Mouse (Mus musculus) megakaryocyte, adult 5-6 weeks (primary cell): ENCODE measurements around the gene Cyp1a2. TPM values are rescaled to one million over a fixed set of nuclear protein-coding genes. Genes with fewer than 3 reads are reported as not detected.

ENCODE experiments used
- ATAC-seq: 2 replicates; pipeline ENCODE4 v1.8.0; 2016; ENCODE audit warnings: mild to moderate bottlenecking, inconsistent platforms; ENCODE audit not compliant: poor library complexity, severe bottlenecking
- total RNA-seq, 2 experiments: library from RNA; stranded (forward) in 1 of 2; stranded (reverse) in 1 of 2; fragments of 153-499, 151-499 nt in 1 of 2; fragments of 221-1000, 200-1000 nt in 1 of 2; gene quantifications; 2 replicates each; pipeline versions ENCODE4 v1.2.3 to v1.2.4; 2015 to 2017

The Cyp1a2 gene
- total RNA-seq, 2 experiments from 2014 or later = not detected

DNA sequence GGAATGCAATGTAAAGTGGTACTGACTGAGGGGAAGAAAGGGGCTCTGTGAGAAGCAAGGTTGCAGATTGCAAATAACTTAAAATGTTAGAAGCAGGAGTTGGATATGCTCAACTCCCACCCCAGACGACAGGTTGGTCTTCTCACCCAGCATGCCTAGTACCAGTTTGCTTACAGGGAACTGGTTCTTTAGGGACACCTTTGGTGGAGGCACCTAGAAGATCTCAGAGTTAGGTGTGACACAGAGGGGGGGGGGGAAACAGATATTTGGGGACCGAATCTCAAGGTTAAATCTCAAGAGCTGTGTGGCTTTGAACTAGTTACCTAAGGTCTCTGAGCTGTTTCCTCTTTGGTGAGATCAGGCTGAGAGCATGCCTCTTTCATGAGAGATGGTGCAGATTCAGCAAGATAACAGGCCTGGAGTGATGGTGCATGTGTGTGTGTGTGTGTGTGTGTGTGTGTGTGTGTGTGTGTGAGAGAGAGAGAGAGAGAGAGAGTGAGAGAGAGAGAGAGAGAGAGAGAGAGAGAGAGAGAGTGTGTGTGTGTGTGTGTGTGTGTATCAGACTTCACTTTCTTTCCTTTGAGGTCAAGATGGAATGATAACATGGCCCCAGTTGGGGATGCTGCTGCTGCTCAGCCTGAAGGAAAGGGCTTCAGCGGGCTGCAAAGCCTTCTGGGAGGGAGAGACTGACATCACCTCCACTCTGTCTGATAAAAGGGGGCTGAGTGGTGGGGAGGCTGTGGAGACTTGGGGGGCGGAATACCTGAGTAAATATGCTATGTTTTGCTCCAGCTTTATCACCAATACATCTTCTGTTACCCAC is 36.0 kb downstream of the Cyp1a2 start:
- ATAC-seq = no peak

GRCm38 (mm10) chr9:57646551-57647103 is 36.9 kb downstream of the Cyp1a2 start:
- peak; percentile 68 for ATAC-seq

DNA sequence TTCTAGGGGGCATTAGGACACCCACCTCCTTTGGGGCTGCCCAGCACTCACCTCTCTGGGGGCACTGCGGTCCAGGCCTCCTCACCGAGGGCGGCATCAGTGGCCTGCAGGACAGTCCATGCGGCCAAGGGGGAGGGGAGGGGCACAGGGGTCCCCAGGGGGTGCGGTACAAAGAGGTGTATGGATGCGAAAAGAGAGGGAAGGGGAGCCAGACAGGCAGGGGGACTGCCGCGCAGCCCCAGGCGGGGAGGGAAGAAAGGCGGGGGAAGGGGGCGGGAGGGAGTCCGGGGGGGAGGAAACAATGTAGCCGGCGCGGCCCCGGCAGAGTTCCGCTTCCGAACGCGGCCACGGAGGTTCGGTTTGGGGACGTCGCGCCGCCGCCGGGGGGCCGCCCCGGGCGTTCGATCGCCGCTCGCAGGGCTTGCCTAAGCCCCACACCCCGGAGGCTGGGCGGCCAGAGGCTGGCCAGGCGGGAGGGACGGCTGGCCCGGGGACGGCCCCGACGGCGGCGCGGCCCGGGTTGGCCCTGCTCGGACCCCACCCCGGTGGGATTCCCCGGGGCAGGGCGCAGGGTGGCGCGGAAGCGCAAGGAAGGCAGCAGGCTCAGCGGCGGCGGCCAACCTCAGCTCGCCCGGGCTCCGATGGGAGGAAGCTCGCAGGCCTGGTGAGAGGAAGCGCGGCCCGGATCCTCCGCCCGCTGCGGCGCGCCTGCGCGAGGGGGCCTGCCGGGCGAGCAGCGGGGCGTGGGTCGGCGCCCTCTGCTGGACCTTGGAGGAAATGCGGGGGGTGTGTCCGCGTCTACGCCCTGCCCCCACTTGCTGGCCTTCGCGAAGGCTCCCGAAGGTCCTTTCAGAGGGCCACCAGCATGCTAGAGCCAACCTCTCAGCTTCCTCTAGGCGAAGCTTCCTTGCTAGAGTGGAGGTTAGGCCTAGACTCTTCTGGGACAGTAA is 38.3 kb downstream of the Cyp1a2 start:
- peak; percentile 62 for ATAC-seq

GRCm38 (mm10) chr9:57644442-57644943 is 39.0 kb downstream of the Cyp1a2 start:
- no peak for ATAC-seq

DNA sequence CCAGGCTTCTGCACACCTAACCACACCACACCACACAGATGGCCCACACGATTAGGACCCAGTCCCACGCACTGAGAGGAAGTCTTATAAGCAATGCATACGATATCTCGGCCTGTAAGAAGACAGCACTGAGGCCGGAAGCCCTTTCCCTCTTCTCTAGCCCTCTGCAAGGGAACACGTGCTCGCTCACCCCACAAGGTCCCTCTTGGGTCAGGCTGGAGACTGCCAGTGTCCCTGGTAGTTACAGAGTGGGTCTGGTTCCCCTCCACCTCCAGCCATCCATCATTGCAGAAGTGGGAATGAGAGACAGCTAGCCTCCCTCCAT is 39.7 kb downstream of the Cyp1a2 start:
- 0 out of 2 replicates have a peak, but pooled peaks have one; percentile 9 for ATAC-seq

- no peak for ATAC-seq
These were observed 40.2 kb downstream of the Cyp1a2 start for GRCm38 (mm10) chr9:57643169-57643855.

- no peak for ATAC-seq
These were observed 41.5 kb downstream of the Cyp1a2 start for GRCm38 (mm10) chr9:57641775-57642550.

- ATAC-seq = no peak
These were observed 42.5 kb downstream of the Cyp1a2 start for GRCm38 (mm10) chr9:57641022-57641421.

GRCm38 (mm10) chr9:57640384-57640783 is 43.1 kb downstream of the Cyp1a2 start:
- ATAC-seq = peak; percentile 68

DNA sequence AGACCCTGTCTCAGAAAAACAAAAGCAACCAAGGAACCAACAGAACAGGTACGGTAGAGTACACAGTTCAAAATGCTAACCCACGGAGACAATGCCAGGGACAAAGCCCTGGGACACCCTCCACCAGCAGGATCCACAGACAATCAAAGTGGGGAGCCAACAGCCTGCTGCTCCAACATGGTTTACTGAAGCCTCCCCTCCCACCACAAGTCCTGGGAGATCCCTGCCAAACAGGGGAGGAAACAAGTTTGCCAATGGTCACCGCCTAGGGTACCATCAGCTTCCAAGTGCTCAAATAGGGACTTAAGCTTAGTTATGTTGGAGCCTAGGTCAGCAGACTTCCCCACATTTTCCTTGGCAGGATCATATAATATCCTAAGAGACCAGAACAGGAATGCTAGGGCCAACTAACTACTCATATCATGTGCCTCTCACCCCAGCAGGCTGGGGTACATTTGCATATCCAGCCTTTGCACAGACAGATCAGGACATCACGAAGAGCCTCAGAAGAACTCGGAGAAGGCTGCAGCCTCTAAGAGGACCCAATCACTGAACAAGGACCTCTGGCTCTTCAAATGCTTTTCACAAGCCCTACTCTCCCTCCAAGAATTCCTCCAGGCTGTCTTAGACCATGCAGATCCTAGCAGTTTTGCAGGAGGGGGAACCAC is 43.7 kb downstream of the Cyp1a2 start:
- ATAC-seq = no peak

DNA sequence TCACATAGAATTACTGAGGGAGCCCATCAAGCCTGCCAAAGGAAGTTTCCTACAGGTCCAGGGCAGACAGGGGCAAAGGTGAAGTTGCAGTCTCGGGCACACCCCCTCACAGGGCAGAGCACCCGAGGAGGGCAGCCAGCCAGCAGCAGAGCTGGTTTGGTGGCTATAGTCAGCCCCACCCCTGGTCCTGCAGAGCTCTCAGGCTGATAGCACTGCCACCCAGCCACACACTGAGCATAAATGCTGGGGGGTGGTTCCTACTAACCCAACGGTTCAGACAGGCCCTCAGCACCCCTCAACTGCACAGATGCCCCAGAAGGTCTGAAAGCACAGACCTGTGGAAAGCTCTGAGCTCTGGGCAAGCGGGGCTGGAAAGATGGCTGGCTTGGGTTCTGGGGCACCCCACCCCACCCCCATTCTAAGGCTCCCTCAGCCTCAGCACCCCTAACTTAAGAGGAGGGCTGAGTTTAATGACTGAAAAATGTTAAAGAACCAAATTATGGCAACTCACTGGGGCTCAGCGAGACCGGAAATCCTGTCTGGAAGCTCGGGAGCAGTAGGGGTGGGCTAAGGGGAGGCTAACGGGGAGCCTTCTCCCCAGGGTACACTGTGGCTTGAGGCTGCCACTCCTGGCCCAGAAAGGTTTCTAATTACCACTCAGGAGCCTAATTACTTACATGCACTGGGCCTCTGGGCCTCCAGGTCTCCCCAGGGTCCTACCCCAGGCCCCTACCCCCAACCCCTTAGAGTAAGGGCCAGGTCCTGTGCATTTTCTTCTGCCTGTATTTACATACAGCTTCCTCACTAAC is 44.6 kb downstream of the Cyp1a2 start:
- ATAC-seq = peak; percentile 26

DNA sequence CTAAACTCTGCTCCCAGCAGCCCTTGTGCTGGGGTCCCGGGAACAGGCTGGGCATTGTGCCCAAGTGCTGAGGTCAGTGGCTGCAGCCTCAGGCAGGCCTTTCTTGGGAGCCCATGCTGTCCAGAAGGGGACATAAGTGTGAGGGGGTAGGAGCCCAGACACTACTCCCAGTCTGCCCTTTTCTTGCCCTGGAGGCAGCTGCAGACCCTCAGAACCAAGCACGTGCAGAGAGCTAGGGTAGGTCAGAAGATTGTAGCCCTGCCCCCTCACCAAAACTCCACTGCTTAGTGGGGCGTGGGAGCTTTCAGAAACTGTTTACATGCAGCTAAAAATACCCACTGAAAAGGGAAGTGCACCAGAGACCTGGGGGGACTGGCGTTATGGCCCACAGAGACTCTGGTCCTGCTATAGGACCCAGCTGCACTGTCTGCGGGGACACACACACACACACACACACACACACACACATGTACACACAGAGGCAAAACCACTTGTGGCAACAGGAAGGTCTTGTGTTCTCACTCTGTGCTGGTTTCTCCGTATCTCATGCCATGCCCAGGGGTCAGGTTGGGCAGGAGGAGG is 45.7 kb downstream of the Cyp1a2 start:
- ATAC-seq = peak; percentile 41

GRCm38 (mm10) chr9:57637272-57637671 is 46.2 kb downstream of the Cyp1a2 start:
- no peak for ATAC-seq

DNA sequence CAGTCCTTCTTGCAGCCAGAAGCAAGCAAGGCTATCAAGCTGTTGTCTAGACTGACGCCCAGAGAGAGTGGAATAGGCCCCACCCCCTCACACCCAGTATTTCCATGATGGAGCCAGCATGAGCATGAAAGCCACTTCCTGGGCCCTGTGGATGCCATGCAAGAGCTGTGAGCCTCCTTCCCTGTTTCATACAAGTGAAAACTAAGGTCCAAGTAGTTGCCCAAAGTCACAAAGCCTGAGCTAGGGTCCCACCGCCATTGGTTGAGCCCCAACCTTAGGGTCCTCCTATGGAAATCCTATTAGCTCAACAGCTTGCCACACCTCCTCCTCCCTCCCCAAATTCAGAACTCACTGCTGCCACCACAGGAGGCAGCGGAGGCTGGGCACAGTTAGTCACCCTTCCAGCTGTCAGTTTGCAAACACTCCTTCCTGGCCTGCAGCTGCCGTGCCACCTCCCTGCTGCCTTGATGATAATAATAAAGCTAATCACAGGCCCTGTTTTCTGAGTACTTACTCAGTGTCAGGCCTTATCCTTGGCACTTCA is 50.0 kb downstream of the Cyp1a2 start:
- peak; percentile 24; the same call in 1 of the 2 replicates for ATAC-seq

GRCm38 (mm10) chr9:57629118-57629874 is 54.2 kb downstream of the Cyp1a2 start:
- peak; percentile 70 for ATAC-seq

DNA sequence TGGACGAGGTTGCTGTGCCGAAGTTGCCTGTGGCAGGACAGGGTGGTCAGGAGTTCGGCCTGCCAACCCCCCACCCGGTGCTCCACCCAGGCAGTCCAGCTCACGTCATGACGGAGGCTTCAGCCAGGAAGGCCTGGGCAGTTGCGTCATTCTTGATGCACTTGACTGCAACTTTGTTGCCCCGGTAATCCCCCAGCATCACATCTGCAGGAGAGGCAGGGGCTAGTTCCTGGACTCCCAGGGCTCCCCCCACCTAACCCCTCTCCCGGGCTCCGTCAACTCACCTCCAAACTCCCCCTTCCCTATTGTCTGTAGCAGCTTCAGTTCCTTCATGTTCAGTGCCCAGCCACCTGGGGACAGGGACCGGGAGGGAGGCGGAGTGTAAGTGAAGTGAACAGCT is 54.8 kb downstream of the Cyp1a2 start:
- ATAC-seq = no peak

- no peak for ATAC-seq
These were observed 55.6 kb downstream of the Cyp1a2 start for GRCm38 (mm10) chr9:57627892-57628291.
